Mouse (Mus musculus) lung, adult 2 months (tissue): Measurements from ENCODE around the gene Tctn3. TPM values are rescaled to one million over a fixed set of nuclear protein-coding genes. Genes with fewer than 3 reads are reported as not detected.

Experiments
- DNase-seq: peaks from one replicate; pipeline ENCODE4 v3.0.0; 2022
- H3K4me1 ChIP-seq: fragments of 200-500 bp; 2 replicates; pipeline ENCODE4 v1.6.1; 2011; ENCODE audit warnings: low read length; ENCODE audit not compliant: control insufficient read depth, insufficient read depth
- H3K4me3 ChIP-seq: fragments of 200-500 bp; replicated peaks from 2 replicates; pipeline ENCODE3; 2011; ENCODE audit warnings: low read depth, mild to moderate bottlenecking, control low read depth, low read length; ENCODE audit errors: extremely low read depth
- CTCF ChIP-seq: fragments of 200-500 bp; IDR thresholded peaks from 2 replicates; pipeline ENCODE4 v1.5.1; 2011; ENCODE audit warnings: mild to moderate bottlenecking, low read length, control low read depth; ENCODE audit not compliant: insufficient read depth
- POLR2A ChIP-seq: fragments of 200-500 bp; IDR thresholded peaks from 2 replicates; pipeline ENCODE4 v1.6.1; 2011; ENCODE audit warnings: low read depth, mild to moderate bottlenecking, control low read depth, low read length, borderline replicate concordance; ENCODE audit errors: extremely low read depth
- WGBS: fragments of 180-500 bp; shearing (Covaris S2); methylation state at CpG from one replicate; pipeline ENCODE4 v1.1.7; 2018; 5-methylcytosine and 5-hydroxymethylcytosine counted together
- polyA plus RNA-seq: library from polyadenylated mRNA; depleted of rRNA; stranded (reverse); fragments of >200 nt; gene quantifications from 2 replicates; pipeline ENCODE4 v1.2.3, GENCODE M21; 2012; rRNA removed

The Tctn3 gene
- polyA plus RNA-seq, 1 experiment: 12.1 TPM

DNA sequence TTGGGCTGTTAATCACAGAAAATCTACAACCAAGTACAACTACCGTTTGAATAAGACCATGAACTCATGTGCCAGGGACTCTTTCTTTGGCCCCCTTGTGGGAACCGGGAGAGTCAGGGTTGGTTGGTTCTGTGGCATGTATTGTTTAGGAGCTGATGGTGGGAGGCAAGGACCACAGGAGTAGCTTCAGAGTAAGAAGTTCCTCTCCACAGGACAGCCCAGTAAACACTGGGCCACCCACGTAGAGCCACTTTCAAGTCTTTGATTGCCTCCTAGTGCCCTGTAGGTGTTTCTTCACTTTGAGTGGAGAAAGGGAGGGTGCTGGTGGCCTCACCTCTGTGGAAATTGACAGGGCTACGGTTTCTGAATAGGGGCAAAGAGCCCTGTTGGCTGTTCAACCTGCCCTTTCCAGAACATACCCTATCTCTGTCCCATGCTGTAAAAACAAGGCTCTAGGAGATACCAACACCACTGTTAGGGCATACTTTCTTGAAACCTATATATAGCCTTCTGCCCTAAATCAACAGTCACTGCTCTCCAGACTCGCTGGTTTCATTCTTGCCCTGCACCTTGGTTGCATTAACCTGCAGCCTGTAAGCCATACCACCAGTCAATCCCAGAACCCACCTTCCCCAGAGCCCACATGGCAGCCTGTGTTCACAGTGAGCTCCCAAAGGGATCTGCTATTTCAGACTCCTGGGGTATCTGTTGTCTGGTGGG, 63.1 kb downstream of the Tctn3 start:
- Histone ChIP-seq H3K4me3 (no peak overlapping the region), H3K4me1 (no peaks in the 10 kb centered on the region)
- no peak for DNase-seq
- 45% methylated on average over 5 of the region's 5 CpGs for WGBS
- TF ChIP-seq CTCF (no peak), POLR2A (no peak)

DNA sequence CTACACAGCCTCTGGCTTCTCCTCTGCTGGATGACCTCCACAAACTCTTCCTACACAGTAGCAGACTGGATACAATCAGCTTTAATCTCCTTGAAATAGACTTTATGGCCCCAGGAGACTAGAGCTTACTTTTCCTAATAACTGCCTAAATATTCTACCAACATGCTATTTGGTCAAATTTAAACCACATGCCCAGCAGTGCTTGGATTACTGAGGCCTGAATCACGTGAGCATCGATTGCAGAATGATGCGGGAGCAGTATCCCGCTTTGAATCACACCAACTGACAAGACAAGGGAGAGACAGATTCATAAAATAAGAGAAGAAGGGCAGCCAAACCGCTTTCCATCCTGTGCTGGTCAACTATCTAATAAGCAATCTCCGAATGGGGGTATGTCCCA, 63.6 kb downstream of the Tctn3 start:
- Histone ChIP-seq H3K4me3 (no peak overlapping the region), H3K4me1 (no peaks in the 10 kb centered on the region)
- DNase-seq: no peak
- 90% methylated on average over 6 of the region's 6 CpGs for WGBS
- TF ChIP-seq CTCF (no peak), POLR2A (no peak)

Other genes with a start within 250 kb of the Tctn3 start
- 26.4 and 43.4 TPM in 2 replicates for gene Sorbs1, start 98.5 kb downstream of the Tctn3 start, polyA plus RNA-seq
- 9.0 and 13.3 TPM in 2 replicates for gene Aldh18a1, start 23.8 kb downstream of the Tctn3 start, polyA plus RNA-seq
- gene Entpd1, start 133 bp upstream of the Tctn3 start, polyA plus RNA-seq: 28.7 and 41.2 TPM in 2 replicates
- 0.02 TPM in 1 of 2 replicates, not detected in the other for gene Cc2d2b, start 136.5 kb upstream of the Tctn3 start, polyA plus RNA-seq
- gene Ccnj, start 219.0 kb upstream of the Tctn3 start, polyA plus RNA-seq: 13.6 and 14.0 TPM in 2 replicates